Mouse (Mus musculus): ENCODE measurements at regions not wholly inside any gene's neighbourhood (a gene's known extent, or its start where the extent isn't known, plus 50 kb on each side); places are given as distances from the start of the nearest gene placed in this dataset.

DNA sequence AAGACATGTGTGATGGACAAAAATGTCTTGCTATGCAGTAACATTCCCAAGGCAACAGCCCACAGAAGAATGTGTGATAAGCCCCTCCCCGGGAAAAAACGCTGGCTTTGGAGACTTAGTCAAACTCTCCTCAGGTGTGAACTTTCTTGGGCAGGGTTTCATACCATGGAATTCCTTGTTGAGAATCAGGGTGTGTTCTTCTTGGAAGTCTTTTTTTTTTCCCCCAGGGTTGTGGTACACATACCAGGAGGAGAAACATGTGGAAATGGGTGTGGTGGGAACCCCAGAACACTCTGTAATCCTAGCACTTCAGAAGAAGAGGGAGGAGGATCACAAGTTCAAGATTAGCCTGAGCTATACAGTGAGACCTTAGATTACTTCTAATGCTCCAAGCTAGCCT lies 228.3 kb downstream of the Cd83 start:
- no peak for TF ChIP-seq CTCF (IDR thresholded peaks at IDR 0.05; ENCODE audit: low read depth)
- TF ChIP-seq EP300 (optimal IDR thresholded peaks at IDR 0.05) = no peak

All from stomach, postnatal 0 days (tissue).